Mouse (Mus musculus) liver, adult 2 months (tissue): ENCODE data around the gene Abt1. TPM values are rescaled to one million over a fixed set of nuclear protein-coding genes. Genes with fewer than 3 reads are reported as not detected.

Experiments used
- DNase-seq: peaks from one replicate; pipeline ENCODE4 v3.0.0-alpha.2; 2011; ENCODE audit warnings: low read depth, low spot score; ENCODE audit errors: extremely low read depth
- H3K27ac ChIP-seq: fragments of 200-500 bp; replicated peaks from 2 replicates; pipeline ENCODE4 v1.5.1; 2012; ENCODE audit warnings: low read depth, mild to moderate bottlenecking, control low read depth, inconsistent platforms, low read length; ENCODE audit not compliant: insufficient read depth
- H3K27me3 ChIP-seq: fragments of 200-500 bp; 2 replicates; pipeline ENCODE4 v1.6.1; 2012; ENCODE audit warnings: mild to moderate bottlenecking, moderate library complexity, low read length, inconsistent platforms; ENCODE audit not compliant: control insufficient read depth, insufficient read depth
- H3K36me3 ChIP-seq: fragments of 200-500 bp; 2 replicates; pipeline ENCODE4 v1.6.1; 2012; ENCODE audit warnings: low read length, inconsistent platforms; ENCODE audit not compliant: control insufficient read depth, insufficient read depth
- H3K4me1 ChIP-seq: fragments of 200-500 bp; 2 replicates; pipeline ENCODE4 v1.6.1; 2011; ENCODE audit warnings: low read length; ENCODE audit not compliant: control insufficient read depth, insufficient read depth
- H3K4me3 ChIP-seq: fragments of 200-500 bp; 2 replicates; pipeline ENCODE4 v1.5.1; 2011; ENCODE audit warnings: low read depth, mild to moderate bottlenecking, control low read depth, low read length, moderate library complexity; ENCODE audit not compliant: insufficient read depth
- H3K79me2 ChIP-seq: fragments of 200-500 bp; 2 replicates; pipeline ENCODE4 v1.6.1; 2012; ENCODE audit warnings: inconsistent platforms, mild to moderate bottlenecking, low read length, moderate library complexity; ENCODE audit not compliant: control insufficient read depth, insufficient read depth
- H3K9ac ChIP-seq: fragments of 200-500 bp; 2 replicates; pipeline ENCODE4 v1.6.1; 2012; ENCODE audit warnings: low read depth, mild to moderate bottlenecking, control low read depth, inconsistent platforms, low read length
- CTCF ChIP-seq: fragments of 200-500 bp; IDR thresholded peaks from 2 replicates; pipeline ENCODE4 v1.5.1; 2011; ENCODE audit warnings: low read depth, low read length, control low read depth
- POLR2A ChIP-seq: fragments of 200-500 bp; IDR thresholded peaks from 2 replicates; pipeline ENCODE4 v1.6.1; 2011; ENCODE audit warnings: low read length, control low read depth; ENCODE audit not compliant: insufficient read depth; ENCODE audit errors: extremely low read depth
- WGBS: fragments of 180-500 bp; shearing (Covaris S2); methylation state at CpG from one replicate; pipeline ENCODE4 v1.1.7; 2018; 5-methylcytosine and 5-hydroxymethylcytosine counted together
- polyA plus RNA-seq: library from polyadenylated mRNA; depleted of rRNA; stranded (reverse); fragments of >200 nt; gene quantifications from 2 replicates; pipeline ENCODE4 v1.2.3, GENCODE M21; 2012
- total RNA-seq: library from RNA; depleted of rRNA; stranded (reverse); fragments of >200 nt; gene quantifications from 2 replicates; pipeline ENCODE4 v1.2.3, GENCODE M21; 2014

The Abt1 gene
- total and polyA plus RNA-seq, 2 experiments = 2.1 to 3.5 TPM

GRCm38 (mm10) chr13:23424494-23425325, 1.0 kb upstream of the Abt1 start:
- peaks cover 3% of the 10 kb centered on the region; the same call in 1 of the 2 replicates for H3K79me2 ChIP-seq
- 2% methylated on average over 25 of the region's 25 CpGs for WGBS
- DNase-seq = peak; percentile 75
- peak overlapping the region; percentile 2; the same call in 1 of the 2 replicates for H3K4me3 ChIP-seq
- peaks cover 10% of the 10 kb centered on the region; the same call in 1 of the 2 replicates for H3K36me3 ChIP-seq
- peaks cover 2% of the 10 kb centered on the region; the same call in 1 of the 2 replicates for H3K4me1 ChIP-seq
- no peak overlapping the region for H3K9ac ChIP-seq
- TF ChIP-seq CTCF (peak; percentile 94), POLR2A (no peak)
- no peaks in the 10 kb centered on the region for H3K27me3 ChIP-seq
- no peak overlapping the region for H3K27ac ChIP-seq

GRCm38 (mm10) chr13:23424052-23424380, 350 bp upstream of the Abt1 start:
- H3K4me1 ChIP-seq = peaks cover 2% of the 10 kb centered on the region; the same call in 1 of the 2 replicates
- 1% methylated on average over 7 of the region's 7 CpGs for WGBS
- TF ChIP-seq CTCF (no peak), POLR2A (no peak)

GRCm38 (mm10) chr13:23422351-23422750, 1.3 kb downstream of the Abt1 start:
- TF ChIP-seq CTCF = no peak
- no peak for TF ChIP-seq POLR2A
- H3K4me3 ChIP-seq = no peak overlapping the region
- 96% methylated on average over 16 of the region's 16 CpGs for WGBS
- H3K4me1 ChIP-seq = peaks cover 2% of the 10 kb centered on the region; the same call in 1 of the 2 replicates
- H3K27ac ChIP-seq = no peak overlapping the region
- H3K9ac ChIP-seq = no peak overlapping the region
- peaks cover 3% of the 10 kb centered on the region; the same call in 1 of the 2 replicates for H3K79me2 ChIP-seq
- DNase-seq = no peak
- peaks cover 12% of the 10 kb centered on the region; the same call in 1 of the 2 replicates for H3K36me3 ChIP-seq
- H3K27me3 ChIP-seq = no peaks in the 10 kb centered on the region

More at GRCm38 (mm10) chr13:23424052-23424380, 350 bp upstream of the Abt1 start:
- Histone ChIP-seq H3K9ac (peak overlapping the region; percentile 42; the same call in 1 of the 2 replicates), H3K4me3 (peak overlapping the region; percentile 86), H3K27me3 (no peaks in the 10 kb centered on the region), H3K27ac (peak overlapping the region; percentile 28; the same call in 1 of the 2 replicates), H3K36me3 (peaks cover 12% of the 10 kb centered on the region; the same call in 1 of the 2 replicates), H3K79me2 (peaks cover 3% of the 10 kb centered on the region; the same call in 1 of the 2 replicates)
- no peak for DNase-seq

GRCm38 (mm10) chr13:23412630-23413521, 10.8 kb downstream of the Abt1 start:
- H3K9ac ChIP-seq = no peak overlapping the region
- WGBS = 7% methylated on average over 28 of the region's 28 CpGs

GRCm38 (mm10) chr13:23412211-23412629, 11.4 kb downstream of the Abt1 start:
- DNase-seq = no peak
- Histone ChIP-seq H3K4me1 (no peaks in the 10 kb centered on the region), H3K27ac (no peak overlapping the region), H3K9ac (no peak overlapping the region), H3K79me2 (no peaks in the 10 kb centered on the region), H3K27me3 (no peaks in the 10 kb centered on the region), H3K36me3 (no peaks in the 10 kb centered on the region), H3K4me3 (no peak overlapping the region)
- TF ChIP-seq POLR2A = no peak
- no peak for TF ChIP-seq CTCF
- WGBS = 2% methylated on average over 20 of the region's 20 CpGs

More at GRCm38 (mm10) chr13:23412630-23413521, 10.8 kb downstream of the Abt1 start:
- H3K4me3 ChIP-seq = no peak overlapping the region
- no peaks in the 10 kb centered on the region for H3K4me1 ChIP-seq
- DNase-seq = no peak
- H3K36me3 ChIP-seq = no peaks in the 10 kb centered on the region
- H3K27ac ChIP-seq = no peak overlapping the region
- TF ChIP-seq CTCF (no peak), POLR2A (no peak)
- no peaks in the 10 kb centered on the region for H3K27me3 ChIP-seq
- no peaks in the 10 kb centered on the region for H3K79me2 ChIP-seq
